8 mouse cellular contexts compared by ENCODE assay signal in the genomic region with DNA sequence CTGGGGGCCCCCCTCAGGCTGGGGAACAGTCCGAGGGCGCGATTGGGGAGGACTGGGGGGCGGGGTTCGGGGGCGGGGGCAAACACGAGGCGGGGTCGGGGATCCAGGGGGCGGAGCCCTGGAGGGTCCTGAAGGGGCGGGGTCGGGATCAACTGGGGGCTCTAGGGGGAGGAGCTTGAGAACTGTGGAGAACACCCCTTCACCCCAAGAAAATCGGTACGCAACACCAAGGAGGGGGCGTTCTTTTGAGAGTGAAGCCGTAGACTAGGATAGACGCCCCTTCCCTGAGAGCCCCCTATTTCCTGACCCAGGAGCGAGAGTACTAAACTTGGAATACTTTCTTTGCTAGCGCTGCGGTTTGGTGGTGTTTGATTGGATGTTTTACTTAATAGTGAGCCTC. TPM values are rescaled to one million over a fixed set of nuclear protein-coding genes. Genes with fewer than 3 reads are reported as not detected.
DNase-seq lines count a peak whose midpoint lies in the region; ATAC-seq and TF ChIP-seq lines count a peak whose summit lies in the region.

No protein-coding gene starts in this region.

- 1% methylated on average over 9 of the region's 20 CpGs for WGBS in heart, embryonic 15.5 days

- ATAC-seq in heart, embryonic 15.5 days (replicated peaks; ENCODE audit: insufficient number of reproducible peaks, insufficient read depth, low FRiP score, low read depth): peak; percentile 8

- H3K9ac ChIP-seq in heart, embryonic 15.5 days: peak overlapping the region; percentile 57

- peak overlapping the region; percentile 78 for H3K4me2 ChIP-seq in heart, embryonic 15.5 days

- no peaks in the 10 kb centered on the region for H3K27me3 ChIP-seq in heart, embryonic 15.5 days

- peak overlapping the region; percentile 75 for H3K4me3 ChIP-seq in bone marrow macrophage, adult 2 months (ENCODE audit: insufficient read depth, low read length)
- peak overlapping the region; percentile 66 for H3K4me3 ChIP-seq in heart, embryonic 15.5 days

- H3K4me1 ChIP-seq in bone marrow macrophage, adult 2 months (ENCODE audit: control insufficient read depth, insufficient read depth, low read length): peaks cover 7% of the 10 kb centered on the region
- H3K4me1 ChIP-seq in heart, embryonic 15.5 days (replicated peaks): peaks cover 44% of the 10 kb centered on the region

- peak overlapping the region; percentile 18; the same call in 1 of the 2 replicates for H3K27ac ChIP-seq in bone marrow macrophage, adult 2 months (ENCODE audit: insufficient read depth, low read depth, low read length)
- H3K27ac ChIP-seq in heart, embryonic 15.5 days: peak overlapping the region; percentile 85

- H3K9me3 ChIP-seq in heart, embryonic 15.5 days (replicated peaks): no peaks in the 10 kb centered on the region

- TF ChIP-seq CTCF in bone marrow macrophage, adult 2 months (IDR thresholded peaks at IDR 0.05; ENCODE audit: low read depth, low read length): no peak

- no peak for TF ChIP-seq POLR2A in bone marrow macrophage, adult 2 months (IDR thresholded peaks at IDR 0.05; ENCODE audit: borderline replicate concordance, low read depth, low read length)

- peaks cover 35% of the 10 kb centered on the region for H3K36me3 ChIP-seq in heart, embryonic 15.5 days

- peak; percentile 52 for DNase-seq in kidney, adult 9 months
- DNase-seq in kidney, postnatal 4 days: no peak
- peak; percentile 56 for DNase-seq in lung, postnatal 14 days
- DNase-seq in thymus, postnatal 25 days: peak; percentile 80
- DNase-seq in ovary, postnatal 36 days (ENCODE audit: low spot score): no peak
- no peak for DNase-seq in urinary bladder, adult 18-20 months (ENCODE audit: low spot score in 2 of 2)

RNA-seq across cellular contexts. Expression of a gene that starts 0.6 kb away (rescaled TPM):
- polyA plus RNA-seq in bone marrow macrophage, adult 2 months (2012; ENCODE audit: insufficient read depth, insufficient read length, missing spikeins): 21.8 and 24.0 TPM in 2 replicates
- 11.3 and 15.3 TPM in 2 replicates for polyA plus RNA-seq in heart, embryonic 15.5 days (2015; fragmentation: Nextera tagmentation; extraction: Ambion mirVana)

RNA-seq across cellular contexts. Expression of a gene that starts 0.6 kb away (rescaled TPM):
- 389 and 454 TPM in 2 replicates for polyA plus RNA-seq in bone marrow macrophage, adult 2 months (2012; ENCODE audit: insufficient read depth, insufficient read length, missing spikeins)
- polyA plus RNA-seq in heart, embryonic 15.5 days (2015; fragmentation: Nextera tagmentation; extraction: Ambion mirVana): 44.3 and 61.3 TPM in 2 replicates

RNA-seq across cellular contexts. Expression of a gene that starts 7.1 kb away (rescaled TPM):
- 58.1 and 69.3 TPM in 2 replicates for polyA plus RNA-seq in bone marrow macrophage, adult 2 months (2012; ENCODE audit: insufficient read depth, insufficient read length, missing spikeins)
- 27.1 and 36.7 TPM in 2 replicates for polyA plus RNA-seq in heart, embryonic 15.5 days (2015; fragmentation: Nextera tagmentation; extraction: Ambion mirVana)

RNA-seq across cellular contexts. Expression of a gene that starts 11.4 kb away (rescaled TPM):
- 3.5 and 6.4 TPM in 2 replicates for polyA plus RNA-seq in bone marrow macrophage, adult 2 months (2012; ENCODE audit: insufficient read depth, insufficient read length, missing spikeins)
- polyA plus RNA-seq in heart, embryonic 15.5 days (2015; fragmentation: Nextera tagmentation; extraction: Ambion mirVana): 0.18 TPM in 1 of 2 replicates, not detected in the other

RNA-seq across cellular contexts. Expression of a gene that starts 13.0 kb away (rescaled TPM):
- 209 and 216 TPM in 2 replicates for polyA plus RNA-seq in bone marrow macrophage, adult 2 months (2012; ENCODE audit: insufficient read depth, insufficient read length, missing spikeins)
- polyA plus RNA-seq in heart, embryonic 15.5 days (2015; fragmentation: Nextera tagmentation; extraction: Ambion mirVana): 34.7 and 44.8 TPM in 2 replicates

Comparison
In these comparisons a context has a peak if more than half of its experiments do, and no peak if none do; other contexts are left out.
1. DNase-seq: peak in kidney, adult 9 months (single experiment), lung, postnatal 14 days (single experiment) and thymus, postnatal 25 days (single experiment); none in kidney, postnatal 4 days (0 of 2), ovary, postnatal 36 days (single experiment) and urinary bladder, adult 18-20 months (0 of 2).